Mouse (Mus musculus) small intestine, adult 2 months (tissue): ENCODE results near the gene Lima1.

Experiments
- CTCF ChIP-seq: fragments of 200-500 bp; IDR thresholded peaks from 2 replicates; pipeline ENCODE4 v1.5.1; 2012; ENCODE audit warnings: low read depth, mild to moderate bottlenecking, control low read depth, inconsistent platforms, low read length, moderate library complexity, mixed read lengths; ENCODE audit not compliant: insufficient replicate concordance, insufficient read length; ENCODE audit errors: extremely low read depth
- POLR2A ChIP-seq: fragments of 200-500 bp; IDR thresholded peaks from 2 replicates; pipeline ENCODE4 v1.6.1; 2012; ENCODE audit warnings: low read depth, mild to moderate bottlenecking, control low read depth, inconsistent platforms, low read length, moderate library complexity

GRCm38 (mm10) chr15:99878541-99878940 lies 3.3 kb upstream of the Lima1 start:
- TF ChIP-seq POLR2A (no peak), CTCF (no peak)
